ENCODE assay signal across 21 mouse cellular contexts in the genomic region with DNA sequence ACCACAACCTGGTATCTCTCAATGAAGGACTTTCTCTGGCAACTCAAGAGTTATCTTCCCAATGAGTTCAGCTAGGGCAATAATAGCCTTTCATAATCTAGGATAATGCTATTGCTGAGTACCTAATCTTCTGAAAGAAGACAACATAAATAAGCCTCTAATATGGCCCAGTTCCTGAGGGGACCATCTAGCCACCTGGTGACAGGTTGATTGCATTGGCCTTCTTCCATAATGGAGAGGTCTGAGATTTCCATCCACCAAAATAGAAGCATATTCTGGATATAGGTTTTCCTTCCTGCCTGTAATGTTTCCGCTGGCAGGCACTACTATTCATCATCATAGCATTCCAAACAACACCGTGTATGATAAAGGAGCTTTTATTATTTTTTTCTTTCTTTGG.
DNase-seq lines count a peak whose midpoint lies in the region; ATAC-seq and TF ChIP-seq lines count a peak whose summit lies in the region.
"Had no signal": no experiment of that assay in that cellular context is flagged by ENCODE, and none has a peak within 500 bp of the region (broad histone marks: within the 10 kb centered on the region; RNA-seq: fewer than 3 reads in every experiment).

No protein-coding gene starts in this region.

- H3K4me2 ChIP-seq in stomach, postnatal 0 days (replicated peaks; ENCODE audit: low read depth): no peak overlapping the region
- H3K4me2 ChIP-seq: embryonic facial prominence, embryonic 13.5 days; forebrain, embryonic 12.5 days; forebrain, embryonic 15.5 days; heart, embryonic 11.5 days; hindbrain, embryonic 12.5 days; hindbrain, embryonic 15.5 days had no signal

- DNase-seq in cerebellum, adult 11 months: no peak
- DNase-seq in retina, adult 2 months (ENCODE audit: low read depth, low spot score): peak; percentile 53
- DNase-seq in retina, embryonic 14.5 days (ENCODE audit: low spot score): no peak
- peak; percentile 29 to 46 for DNase-seq in cerebellum, postnatal 25 days
- no peak for DNase-seq in gastrocnemius, postnatal 14 days
- DNase-seq in gastrocnemius, adult 8-10 months (ENCODE audit: low spot score in 2 of 2): no peak
- DNase-seq in stomach, postnatal 0 days (ENCODE audit: low spot score): no peak
- DNase-seq: adrenal gland, adult 8-10 months; adrenal gland, postnatal 25 days; gastrocnemius, postnatal 10 days; heart, adult 11 months had no signal

- no peak overlapping the region for H3K9ac ChIP-seq in stomach, postnatal 0 days (ENCODE audit: low read length)
- H3K9ac ChIP-seq: embryonic facial prominence, embryonic 13.5 days; forebrain, embryonic 12.5 days; forebrain, embryonic 15.5 days; hindbrain, embryonic 12.5 days; hindbrain, embryonic 15.5 days had no signal

- H3K27me3 ChIP-seq in stomach, postnatal 0 days (ENCODE audit: control insufficient read depth, insufficient read depth, low read length): no peaks in the 10 kb centered on the region
- H3K27me3 ChIP-seq: embryonic facial prominence, embryonic 13.5 days; forebrain, embryonic 12.5 days; forebrain, embryonic 15.5 days; hindbrain, embryonic 12.5 days; hindbrain, embryonic 15.5 days had no signal

- WGBS in stomach, postnatal 0 days: 71% methylated on average over 2 of the region's 2 CpGs

- peak; percentile 52 for ATAC-seq in cerebellum, adult (ENCODE audit: insufficient number of reproducible peaks, low FRiP score, low TSS enrichment)
- no peak for ATAC-seq in stomach, postnatal 0 days (ENCODE audit: low FRiP score, low TSS enrichment)
- ATAC-seq: activated CD4-positive, CD25-positive, alpha-beta regulatory T cell, adult 4 months; forebrain, embryonic 15.5 days; intestine, postnatal 0 days had no signal

- H3K4me3 ChIP-seq in stomach, postnatal 0 days (ENCODE audit: low read depth, low read length): no peak overlapping the region
- H3K4me3 ChIP-seq: embryonic facial prominence, embryonic 13.5 days; erythroblast, embryonic 14.5 days; forebrain, embryonic 12.5 days; forebrain, embryonic 15.5 days; hindbrain, embryonic 12.5 days; hindbrain, embryonic 15.5 days had no signal

- no peaks in the 10 kb centered on the region for H3K4me1 ChIP-seq in stomach, postnatal 0 days (replicated peaks; ENCODE audit: control insufficient read depth, insufficient read depth)
- H3K4me1 ChIP-seq: embryonic facial prominence, embryonic 13.5 days; forebrain, embryonic 12.5 days; forebrain, embryonic 15.5 days; hindbrain, embryonic 12.5 days; hindbrain, embryonic 15.5 days had no signal

- intact Hi-C loops in gastrocnemius, postnatal 14 days (cut with DNase I; ENCODE audit: low total_unique reads): no loop called here

- no peaks in the 10 kb centered on the region for H3K9me3 ChIP-seq in stomach, postnatal 0 days (ENCODE audit: control insufficient read depth, low read length)
- H3K9me3 ChIP-seq: embryonic facial prominence, embryonic 13.5 days; forebrain, embryonic 12.5 days; forebrain, embryonic 15.5 days; hindbrain, embryonic 12.5 days; hindbrain, embryonic 15.5 days had no signal

- TF ChIP-seq EP300 in stomach, postnatal 0 days (optimal IDR thresholded peaks at IDR 0.05): no peak

- no peak for TF ChIP-seq CTCF in stomach, postnatal 0 days (IDR thresholded peaks at IDR 0.05; ENCODE audit: low read depth)

- no peaks in the 10 kb centered on the region for H3K36me3 ChIP-seq in stomach, postnatal 0 days (ENCODE audit: control insufficient read depth, insufficient read depth, low read length)
- H3K36me3 ChIP-seq: embryonic facial prominence, embryonic 13.5 days; forebrain, embryonic 12.5 days; forebrain, embryonic 15.5 days; hindbrain, embryonic 12.5 days; hindbrain, embryonic 15.5 days had no signal

- no peak overlapping the region for H3K27ac ChIP-seq in stomach, postnatal 0 days (replicated peaks)
- H3K27ac ChIP-seq: embryonic facial prominence, embryonic 13.5 days; forebrain, embryonic 12.5 days; forebrain, embryonic 15.5 days; hindbrain, embryonic 12.5 days; hindbrain, embryonic 15.5 days had no signal

Comparison
In these comparisons a context has a peak if more than half of its experiments do, and no peak if none do; other contexts are left out.
1. DNase-seq: peak in retina, adult 2 months (single experiment) and cerebellum, postnatal 25 days (2 of 2); none in cerebellum, adult 11 months (single experiment), retina, embryonic 14.5 days (single experiment), gastrocnemius, postnatal 14 days (single experiment), gastrocnemius, adult 8-10 months (0 of 2) and stomach, postnatal 0 days (single experiment).